Mouse (Mus musculus): Measurements from ENCODE around the gene Cd63. TPM values are rescaled to one million over a fixed set of nuclear protein-coding genes. Genes with fewer than 3 reads are reported as not detected.

Cd63 gene
- total RNA-seq, 1 experiment = 226 TPM

DNA sequence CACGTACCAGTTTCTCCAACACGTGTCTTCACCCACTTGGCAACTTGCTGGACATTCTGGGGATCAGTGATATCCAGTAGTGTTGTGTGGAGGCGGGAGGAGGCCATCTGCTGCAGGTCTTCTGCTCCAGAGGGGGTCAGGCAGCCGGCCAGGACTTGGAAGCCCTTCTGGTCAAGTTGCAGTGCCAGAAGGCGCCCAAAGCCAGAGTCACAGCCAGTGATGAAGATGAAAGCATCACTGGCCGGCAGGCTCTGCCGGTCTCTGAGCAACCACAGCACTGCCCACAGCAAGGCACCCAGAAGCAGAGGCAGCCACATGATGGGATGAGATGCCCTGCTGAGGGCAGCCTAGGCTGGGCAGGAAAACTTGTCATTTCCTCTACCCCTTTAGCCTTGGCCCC is 17.5 kb downstream of the Cd63 start:
- in situ Hi-C loops (cut with MboI; ENCODE audit: low sequenced_read_pairs in 2 of 2, unreplicated experiment in 2 of 2) = no loop called here
- TF ChIP-seq CHD2 (IDR thresholded peaks at IDR 0.05; ENCODE audit: low read depth, low read length) = no peak
- Histone ChIP-seq H3K9ac (ENCODE audit: insufficient read depth, low read depth, low read length, poor library complexity, severe bottlenecking) (no peak overlapping the region), H3K27ac (ENCODE audit: insufficient read depth, low read depth, low read length, poor library complexity, severe bottlenecking) (no peak overlapping the region), H3K4me3 (ENCODE audit: insufficient read depth in 1 of 2, low read depth in 1 of 2, low read length in 2 of 2, poor library complexity in 1 of 2, severe bottlenecking in 1 of 2) (no peak overlapping the region), H3K4me1 (ENCODE audit: control insufficient read depth in 2 of 2, insufficient read depth in 2 of 2, low read length in 2 of 2, poor library complexity in 1 of 2) (peaks cover 0 to 14% of the 10 kb centered on the region in 2 experiments; a peak in 2 of 4 replicates), H3K9me3 (ENCODE audit: control insufficient read depth, insufficient read depth, low read depth, low read length) (no peaks in the 10 kb centered on the region), H3K36me3 (ENCODE audit: control insufficient read depth, insufficient read depth, low read length, poor library complexity, severe bottlenecking) (peaks cover 24% of the 10 kb centered on the region)
- DNase-seq (ENCODE audit: low read depth, low spot score) = no peak

DNA sequence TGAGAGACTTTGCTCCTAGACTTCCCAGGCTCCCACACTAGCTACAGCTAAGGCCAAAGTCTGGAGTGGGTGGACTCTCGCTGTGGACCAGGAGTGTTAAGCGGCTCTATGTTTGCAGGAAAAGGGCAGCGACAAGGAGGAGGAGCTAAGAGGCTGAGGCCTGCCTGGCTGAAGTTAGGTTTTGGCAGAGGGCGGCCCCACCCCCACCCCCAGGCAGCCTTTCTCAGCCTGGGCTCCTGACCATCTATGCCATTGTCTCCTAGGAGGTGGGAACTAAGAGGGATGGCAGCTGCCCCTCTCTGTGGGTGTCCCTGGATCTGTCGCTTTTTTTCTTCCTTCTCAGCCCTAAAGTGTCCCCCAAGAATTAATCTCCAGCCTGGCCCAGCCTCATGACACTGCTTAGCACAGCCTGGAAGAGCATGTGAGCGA is 18.4 kb downstream of the Cd63 start:
- Histone ChIP-seq H3K36me3 (ENCODE audit: control insufficient read depth, insufficient read depth, low read length, poor library complexity, severe bottlenecking) (peaks cover 16% of the 10 kb centered on the region), H3K9me3 (ENCODE audit: control insufficient read depth, insufficient read depth, low read depth, low read length) (no peaks in the 10 kb centered on the region), H3K4me1 (ENCODE audit: control insufficient read depth in 2 of 2, insufficient read depth in 2 of 2, low read length in 2 of 2, poor library complexity in 1 of 2) (peaks cover 0 to 17% of the 10 kb centered on the region in 2 experiments; a peak in 2 of 4 replicates), H3K9ac (ENCODE audit: insufficient read depth, low read depth, low read length, poor library complexity, severe bottlenecking) (no peak overlapping the region), H3K4me3 (ENCODE audit: insufficient read depth in 1 of 2, low read depth in 1 of 2, low read length in 2 of 2, poor library complexity in 1 of 2, severe bottlenecking in 1 of 2) (no peak overlapping the region), H3K27ac (ENCODE audit: insufficient read depth, low read depth, low read length, poor library complexity, severe bottlenecking) (no peak overlapping the region)
- DNase-seq (ENCODE audit: low read depth, low spot score) = no peak
- TF ChIP-seq CHD2 (IDR thresholded peaks at IDR 0.05; ENCODE audit: low read depth, low read length) = no peak
- no peak for TF ChIP-seq ZC3H11A (IDR thresholded peaks at IDR 0.05; ENCODE audit: borderline replicate concordance, low read depth, low read length)
- no peak for TF ChIP-seq MAFK (IDR thresholded peaks at IDR 0.05; ENCODE audit: insufficient read depth, low read depth, low read length)
- no peak for TF ChIP-seq HCFC1 (IDR thresholded peaks at IDR 0.05; ENCODE audit: borderline replicate concordance, insufficient read depth, low read length)
- no peak for TF ChIP-seq ZNF384 (IDR thresholded peaks at IDR 0.05; ENCODE audit: low read depth, low read length)
- in situ Hi-C loops (cut with MboI; ENCODE audit: low sequenced_read_pairs in 2 of 2, unreplicated experiment in 2 of 2) = no loop called here

- Histone ChIP-seq H3K9ac (ENCODE audit: insufficient read depth, low read depth, low read length, poor library complexity, severe bottlenecking) (no peak overlapping the region), H3K9me3 (ENCODE audit: control insufficient read depth, insufficient read depth, low read depth, low read length) (no peaks in the 10 kb centered on the region), H3K4me1 (ENCODE audit: control insufficient read depth in 2 of 2, insufficient read depth in 2 of 2, low read length in 2 of 2, poor library complexity in 1 of 2) (peaks cover 0 to 17% of the 10 kb centered on the region in 2 experiments; a peak in 2 of 4 replicates), H3K36me3 (ENCODE audit: control insufficient read depth, insufficient read depth, low read length, poor library complexity, severe bottlenecking) (peaks cover 13% of the 10 kb centered on the region), H3K4me3 (ENCODE audit: insufficient read depth in 1 of 2, low read depth in 1 of 2, low read length in 2 of 2, poor library complexity in 1 of 2, severe bottlenecking in 1 of 2) (no peak overlapping the region), H3K27ac (ENCODE audit: insufficient read depth, low read depth, low read length, poor library complexity, severe bottlenecking) (no peak overlapping the region)
- in situ Hi-C loops (cut with MboI; ENCODE audit: low sequenced_read_pairs in 2 of 2, unreplicated experiment in 2 of 2) = no loop called here
- no peak for DNase-seq (ENCODE audit: low read depth, low spot score)
- no peak for TF ChIP-seq HCFC1 (IDR thresholded peaks at IDR 0.05; ENCODE audit: borderline replicate concordance, insufficient read depth, low read length)
These were observed 19.2 kb downstream of the Cd63 start for GRCm38 (mm10) chr10:128919966-128920365.

DNA sequence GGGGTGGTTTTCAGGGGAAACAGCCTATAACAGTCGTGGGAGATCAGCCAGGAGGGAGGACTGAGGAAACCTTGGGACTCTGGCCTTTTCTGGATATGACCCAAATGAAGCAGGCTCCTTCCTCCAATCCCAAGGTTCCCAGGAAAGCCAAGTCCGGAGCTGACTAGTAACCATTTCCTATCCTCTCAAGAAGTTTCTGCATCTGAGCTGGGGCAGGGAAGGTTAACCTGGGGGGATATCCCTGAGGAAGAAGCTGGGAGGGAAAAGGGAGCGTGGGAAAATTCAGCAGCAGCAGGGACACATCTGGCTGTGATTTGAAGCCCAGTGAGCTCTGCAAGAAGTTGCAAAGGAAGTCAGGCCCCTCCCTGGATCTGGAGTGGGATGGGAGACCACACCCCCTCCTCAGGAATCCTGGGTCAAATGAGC is 20.0 kb downstream of the Cd63 start:
- Histone ChIP-seq H3K9me3 (ENCODE audit: control insufficient read depth, insufficient read depth, low read depth, low read length) (no peaks in the 10 kb centered on the region), H3K9ac (ENCODE audit: insufficient read depth, low read depth, low read length, poor library complexity, severe bottlenecking) (no peak overlapping the region; the same call in 1 of the 2 replicates), H3K4me3 (ENCODE audit: insufficient read depth in 1 of 2, low read depth in 1 of 2, low read length in 2 of 2, poor library complexity in 1 of 2, severe bottlenecking in 1 of 2) (no peak overlapping the region), H3K4me1 (ENCODE audit: control insufficient read depth in 2 of 2, insufficient read depth in 2 of 2, low read length in 2 of 2, poor library complexity in 1 of 2) (peaks cover 0 to 17% of the 10 kb centered on the region in 2 experiments; a peak in 2 of 4 replicates), H3K27ac (ENCODE audit: insufficient read depth, low read depth, low read length, poor library complexity, severe bottlenecking) (no peak overlapping the region), H3K36me3 (ENCODE audit: control insufficient read depth, insufficient read depth, low read length, poor library complexity, severe bottlenecking) (peaks cover 10% of the 10 kb centered on the region)
- DNase-seq (ENCODE audit: low read depth, low spot score) = no peak
- TF ChIP-seq MAFK (IDR thresholded peaks at IDR 0.05; ENCODE audit: insufficient read depth, low read depth, low read length) (no peak), HCFC1 (IDR thresholded peaks at IDR 0.05; ENCODE audit: borderline replicate concordance, insufficient read depth, low read length) (no peak), CHD2 (IDR thresholded peaks at IDR 0.05; ENCODE audit: low read depth, low read length) (no peak), ZNF384 (IDR thresholded peaks at IDR 0.05; ENCODE audit: low read depth, low read length) (no peak), ZC3H11A (IDR thresholded peaks at IDR 0.05; ENCODE audit: borderline replicate concordance, low read depth, low read length) (no peak)
- in situ Hi-C loops (cut with MboI; ENCODE audit: low sequenced_read_pairs in 2 of 2, unreplicated experiment in 2 of 2) = no loop called here

DNA sequence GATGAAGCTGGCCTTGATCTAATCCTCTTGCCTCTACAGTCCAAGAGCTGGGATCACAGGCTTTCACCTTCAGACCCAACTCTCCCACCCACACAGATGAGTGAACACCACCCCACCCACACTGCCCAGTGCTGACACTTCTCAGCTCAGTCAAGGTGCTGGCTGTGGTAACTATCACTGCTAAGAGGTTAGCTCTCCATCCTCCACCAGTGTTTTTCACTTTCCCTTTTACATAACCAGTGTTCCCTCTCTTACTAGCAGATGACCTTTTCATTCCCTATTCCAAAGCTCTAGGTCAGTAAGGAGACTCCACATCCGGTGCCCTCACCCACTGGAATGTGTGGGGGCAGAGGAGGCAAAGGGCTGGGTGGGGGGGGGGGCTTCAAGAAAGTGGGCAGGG is 20.5 kb downstream of the Cd63 start:
- in situ Hi-C loops (cut with MboI; ENCODE audit: low sequenced_read_pairs in 2 of 2, unreplicated experiment in 2 of 2) = no loop called here
- TF ChIP-seq HCFC1 (IDR thresholded peaks at IDR 0.05; ENCODE audit: borderline replicate concordance, insufficient read depth, low read length) (no peak), MAFK (IDR thresholded peaks at IDR 0.05; ENCODE audit: insufficient read depth, low read depth, low read length) (no peak), ZC3H11A (IDR thresholded peaks at IDR 0.05; ENCODE audit: borderline replicate concordance, low read depth, low read length) (no peak), CHD2 (IDR thresholded peaks at IDR 0.05; ENCODE audit: low read depth, low read length) (no peak), ZNF384 (IDR thresholded peaks at IDR 0.05; ENCODE audit: low read depth, low read length) (no peak)
- peaks cover 10% of the 10 kb centered on the region for H3K36me3 ChIP-seq (ENCODE audit: control insufficient read depth, insufficient read depth, low read length, poor library complexity, severe bottlenecking)
- H3K4me3 ChIP-seq (ENCODE audit: insufficient read depth in 1 of 2, low read depth in 1 of 2, low read length in 2 of 2, poor library complexity in 1 of 2, severe bottlenecking in 1 of 2) = no peak overlapping the region
- no peak overlapping the region for H3K27ac ChIP-seq (ENCODE audit: insufficient read depth, low read depth, low read length, poor library complexity, severe bottlenecking)
- H3K9ac ChIP-seq (ENCODE audit: insufficient read depth, low read depth, low read length, poor library complexity, severe bottlenecking) = peak overlapping the region; percentile 13; the same call in 1 of the 2 replicates
- H3K9me3 ChIP-seq (ENCODE audit: control insufficient read depth, insufficient read depth, low read depth, low read length) = no peaks in the 10 kb centered on the region
- H3K4me1 ChIP-seq (ENCODE audit: control insufficient read depth in 2 of 2, insufficient read depth in 2 of 2, low read length in 2 of 2, poor library complexity in 1 of 2) = peaks cover 0 to 17% of the 10 kb centered on the region in 2 experiments; a peak in 2 of 4 replicates
- DNase-seq (ENCODE audit: low read depth, low spot score) = no peak

All from ES-E14 (cell line).